Mouse (Mus musculus) heart, adult 18-20 months (tissue): Measurements from ENCODE around the gene Srebf2. TPM values are rescaled to one million over a fixed set of nuclear protein-coding genes. Genes with fewer than 3 reads are reported as not detected.

Source experiments
- microRNA-seq, 2 experiments: library from miRNA; unstranded; fragments of <30 nt; microRNA quantifications; one replicate each; pipeline ENCODE4 v1.2.0; 2022
- total RNA-seq, 2 experiments: library from RNA; stranded (reverse); gene quantifications; 2 replicates each; pipeline ENCODE4 v1.2.3; 2021

The Srebf2 gene
- total RNA-seq, 2 experiments from 2014 or later = 18.2 to 22.1 TPM

Small RNA genes within 50 kb of the gene (microRNA-seq; reads per million reads assigned to microRNA genes)
- gene Mir33 = 9.5 to 12.9 reads per million in 2 experiments

Other genes starting within 250 kb of the Srebf2 start
- 10 to 100 TPM in 1 of 2 experiments, 1 to 10 TPM in 1; 7.8 to 10.7 TPM for gene Polr3h, start 220.9 kb upstream of the Srebf2 start, total RNA-seq
- 10 to 100 TPM; 54.7 to 62.7 TPM for gene Csdc2, start 210.4 kb upstream of the Srebf2 start, total RNA-seq
- 10 to 100 TPM; 24.7 to 31.4 TPM for gene Pmm1, start 186.3 kb upstream of the Srebf2 start, total RNA-seq
- gene 1700029P11Rik, start 166.6 kb upstream of the Srebf2 start, total RNA-seq = not detected
- gene Xrcc6, start 159.3 kb upstream of the Srebf2 start, total RNA-seq = 10 to 100 TPM; 24.6 to 25.3 TPM
- gene Desi1, start 113.3 kb upstream of the Srebf2 start, total RNA-seq = 10 to 100 TPM; 25.1 to 29.0 TPM
- 10 to 100 TPM; 47.3 to 53.5 TPM for gene Snu13, start 99.6 kb upstream of the Srebf2 start, total RNA-seq
- not detected for gene 4930407I10Rik, start 88.0 kb upstream of the Srebf2 start, total RNA-seq
- not detected for gene Mei1, start 77.2 kb upstream of the Srebf2 start, total RNA-seq
- gene Ccdc134, start 19.3 kb upstream of the Srebf2 start, total RNA-seq = 1 to 10 TPM; 4.0 to 4.4 TPM
- gene Shisa8, start 65.6 kb downstream of the Srebf2 start, total RNA-seq = under 1 TPM in 1 of 2 experiments, not detected in 1; 0.21 TPM
- 1 to 10 TPM in 1 of 2 experiments, under 1 TPM in 1; 0.35 to 2.2 TPM for gene Tnfrsf13c, start 77.2 kb downstream of the Srebf2 start, total RNA-seq
- gene Cenpm, start 97.6 kb downstream of the Srebf2 start, total RNA-seq = under 1 TPM; 0.42 to 0.46 TPM
- not detected for gene 1500009C09Rik, start 105.2 kb downstream of the Srebf2 start, total RNA-seq
- gene Sept3, start 127.7 kb downstream of the Srebf2 start, total RNA-seq = 1 to 10 TPM in 1 of 2 experiments, under 1 TPM in 1; 0.62 to 1.1 TPM
- not detected for gene Wbp2nl, start 151.8 kb downstream of the Srebf2 start, total RNA-seq
- 10 to 100 TPM; 25.4 to 32.2 TPM for gene Naga, start 191.7 kb downstream of the Srebf2 start, total RNA-seq
- under 1 TPM; 0.72 to 0.75 TPM for gene Pheta2, start 191.8 kb downstream of the Srebf2 start, total RNA-seq
- gene Smdt1, start 191.8 kb downstream of the Srebf2 start, total RNA-seq = 100 to 1,000 TPM; 185 to 222 TPM
- gene Ndufa6, start 207.1 kb downstream of the Srebf2 start, total RNA-seq = 100 to 1,000 TPM; 750 to 751 TPM
- 10 to 100 TPM; 25.8 to 30.1 TPM for gene Cyp2d22, start 233.1 kb downstream of the Srebf2 start, total RNA-seq
- gene Cyp2d11, start 246.8 kb downstream of the Srebf2 start, total RNA-seq = not detected